Mouse (Mus musculus) heart, embryonic 10.5 days (tissue): ENCODE measurements at regions not wholly inside any gene's neighbourhood (a gene's known extent, or its start where the extent isn't known, plus 50 kb on each side); places are given as distances from the start of the nearest gene placed in this dataset.
A peak's percentile ranks its signal among the peaks of the same experiment; 100 is the strongest.

Source experiments
- DNase-seq: peaks from one replicate; pipeline ENCODE4 v3.0.0-alpha.2; 2017; ENCODE audit warnings: low spot score
- H3K27ac ChIP-seq: fragments of 300-500 bp; sonication (generic); 2 replicates; pipeline ENCODE4 v1.5.1; 2016; ENCODE audit warnings: mild to moderate bottlenecking
- H3K27me3 ChIP-seq: fragments of 300-500 bp; sonication (generic); 2 replicates; pipeline ENCODE4 v1.6.1; 2016; ENCODE audit warnings: mild to moderate bottlenecking; ENCODE audit not compliant: poor library complexity, insufficient read depth, severe bottlenecking
- H3K36me3 ChIP-seq: fragments of 300-500 bp; sonication (generic); 2 replicates; pipeline ENCODE4 v1.6.1; 2016; ENCODE audit warnings: mild to moderate bottlenecking, moderate library complexity
- H3K4me1 ChIP-seq: fragments of 300-500 bp; sonication (generic); 2 replicates; pipeline ENCODE4 v1.6.1; 2016; ENCODE audit warnings: mild to moderate bottlenecking
- H3K4me3 ChIP-seq: fragments of 300-500 bp; sonication (generic); 2 replicates; pipeline ENCODE4 v1.5.1; 2016; ENCODE audit warnings: mild to moderate bottlenecking, moderate library complexity
- H3K9me3 ChIP-seq: fragments of 300-500 bp; sonication (generic); 2 replicates; pipeline ENCODE4 v1.6.1; 2016; ENCODE audit warnings: mild to moderate bottlenecking, moderate library complexity
- WGBS: fragments of 180-500 bp; shearing (Covaris S2); methylation state at CpG from one replicate; pipeline ENCODE4 v1.1.7; 2016; 5-methylcytosine and 5-hydroxymethylcytosine counted together

DNA sequence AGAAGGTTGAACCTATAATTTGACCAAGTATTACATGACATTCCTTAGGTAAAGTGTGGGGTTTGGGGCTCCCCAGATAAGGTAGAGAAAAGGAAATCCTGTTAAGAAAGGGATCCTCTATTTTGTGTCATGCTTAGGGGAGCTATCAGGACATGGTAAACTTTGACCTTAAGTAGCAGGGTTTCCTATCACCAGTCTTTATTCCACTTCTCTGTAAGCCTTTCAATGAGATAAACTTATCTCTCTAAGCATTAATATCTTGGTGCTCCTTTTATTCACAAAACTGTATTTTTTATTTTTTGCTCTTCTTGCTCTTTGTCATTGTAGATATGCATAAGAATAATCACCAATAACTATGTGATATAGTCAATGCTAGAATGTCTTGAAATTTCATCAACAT, 194.4 kb upstream of the Rasa1 start:
- DNase-seq: no peak
- Histone ChIP-seq H3K4me1 (no peaks in the 10 kb centered on the region), H3K9me3 (no peaks in the 10 kb centered on the region), H3K27me3 (no peaks in the 10 kb centered on the region), H3K4me3 (no peak overlapping the region), H3K36me3 (no peaks in the 10 kb centered on the region), H3K27ac (no peak overlapping the region)

DNA sequence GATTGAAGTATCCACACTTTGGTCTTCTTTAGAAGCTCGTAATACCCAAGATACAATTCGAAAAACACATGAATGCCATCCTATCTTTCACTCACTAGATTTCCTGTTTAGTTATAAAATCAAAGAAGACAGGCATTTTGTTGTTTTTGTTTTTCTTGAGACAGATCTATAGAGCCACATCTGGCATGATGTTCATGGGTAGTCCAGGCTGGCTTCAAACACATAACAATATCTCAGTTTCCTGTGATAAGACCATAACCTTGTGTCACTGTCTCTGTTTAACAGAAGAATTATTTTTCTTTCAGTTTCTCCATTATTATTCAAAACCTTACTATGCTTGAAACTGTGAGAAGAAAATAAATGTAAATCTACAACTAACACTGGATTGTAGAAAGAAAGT, 190.5 kb upstream of the Rasa1 start:
- no peaks in the 10 kb centered on the region for H3K4me1 ChIP-seq
- no peaks in the 10 kb centered on the region for H3K27me3 ChIP-seq
- no peaks in the 10 kb centered on the region for H3K36me3 ChIP-seq
- H3K9me3 ChIP-seq: no peaks in the 10 kb centered on the region
- H3K4me3 ChIP-seq: no peak overlapping the region
- DNase-seq: no peak
- H3K27ac ChIP-seq: no peak overlapping the region
- WGBS: 76% methylated on average over 2 of the region's 2 CpGs

DNA sequence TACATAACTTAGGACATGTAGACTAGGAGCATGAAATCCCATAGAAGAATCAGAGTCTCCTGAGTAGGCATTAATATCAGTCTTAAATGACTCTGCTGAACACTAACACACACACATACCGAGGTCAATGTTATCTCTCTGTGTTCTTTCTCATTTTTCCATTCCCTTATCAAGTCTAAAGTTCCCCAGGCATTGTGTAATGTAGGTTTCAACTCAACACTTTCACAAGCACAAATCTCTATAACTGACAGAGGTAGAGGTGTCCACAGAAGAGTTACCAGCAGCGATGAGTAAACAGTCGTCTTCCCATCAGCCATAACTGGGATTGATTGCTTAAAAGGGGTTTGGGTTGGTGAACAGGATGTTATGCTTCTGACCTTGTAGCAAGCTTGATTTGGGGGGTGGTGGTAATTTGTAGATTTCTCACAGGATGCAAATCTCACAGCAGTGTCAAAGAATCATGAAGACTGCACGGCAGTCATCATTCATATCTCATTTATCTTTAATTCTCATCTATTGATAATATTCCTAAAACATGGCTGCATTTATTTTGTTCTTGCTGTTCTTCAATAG, 187.4 kb upstream of the Rasa1 start:
- Histone ChIP-seq H3K36me3 (no peaks in the 10 kb centered on the region), H3K4me1 (no peaks in the 10 kb centered on the region), H3K4me3 (no peak overlapping the region), H3K9me3 (no peaks in the 10 kb centered on the region), H3K27ac (no peak overlapping the region), H3K27me3 (no peaks in the 10 kb centered on the region)
- DNase-seq: no peak
- 38% methylated on average over 4 of the region's 4 CpGs for WGBS

DNA sequence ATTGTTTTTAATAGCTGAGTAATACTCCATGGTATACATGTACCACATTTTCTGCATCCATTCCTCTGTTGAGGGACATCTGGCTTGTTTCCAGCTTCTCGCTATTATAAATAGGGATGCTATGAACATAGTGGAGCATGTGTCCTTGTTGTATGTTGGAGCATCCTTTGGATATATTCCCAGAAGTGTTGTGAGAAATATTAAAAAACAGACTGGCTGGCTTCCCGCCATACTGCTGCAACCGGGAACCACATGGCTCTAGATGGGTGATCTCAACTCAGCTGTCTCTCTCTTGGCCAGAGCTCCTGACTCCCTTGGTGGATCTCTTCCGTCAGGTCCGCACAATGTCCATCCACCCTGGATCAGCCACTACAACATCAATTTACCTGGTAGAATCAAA, 182.4 kb upstream of the Rasa1 start:
- no peaks in the 10 kb centered on the region for H3K36me3 ChIP-seq
- no peak for DNase-seq
- 83% methylated on average over 5 of the region's 5 CpGs for WGBS
- no peaks in the 10 kb centered on the region for H3K4me1 ChIP-seq
- no peak overlapping the region for H3K27ac ChIP-seq
- H3K4me3 ChIP-seq: no peak overlapping the region
- H3K27me3 ChIP-seq: no peaks in the 10 kb centered on the region
- H3K9me3 ChIP-seq: no peaks in the 10 kb centered on the region

DNA sequence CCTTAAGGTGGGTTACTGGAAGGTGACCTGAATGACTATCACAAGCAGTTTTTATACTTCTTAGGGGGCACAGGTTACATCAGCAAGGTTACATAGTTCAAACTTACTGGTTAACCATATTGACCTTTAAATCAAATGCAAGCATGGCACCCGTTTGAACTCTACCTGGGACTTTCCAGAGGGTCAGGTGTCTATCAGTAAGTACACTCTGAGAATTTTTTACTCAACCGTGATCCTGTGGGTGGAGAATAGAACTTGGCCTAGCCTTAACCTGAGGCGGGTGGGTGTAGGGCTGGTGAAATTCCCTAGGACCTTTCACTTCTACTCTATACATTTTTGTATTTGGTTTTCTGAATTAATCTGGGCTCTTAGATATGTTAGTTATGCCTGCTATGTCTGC, 170.5 kb upstream of the Rasa1 start:
- Histone ChIP-seq H3K9me3 (no peaks in the 10 kb centered on the region), H3K4me1 (no peaks in the 10 kb centered on the region), H3K27ac (no peak overlapping the region), H3K4me3 (no peak overlapping the region), H3K36me3 (no peaks in the 10 kb centered on the region), H3K27me3 (no peaks in the 10 kb centered on the region)
- no peak for DNase-seq
- WGBS: 82% methylated on average over 3 of the region's 3 CpGs

DNA sequence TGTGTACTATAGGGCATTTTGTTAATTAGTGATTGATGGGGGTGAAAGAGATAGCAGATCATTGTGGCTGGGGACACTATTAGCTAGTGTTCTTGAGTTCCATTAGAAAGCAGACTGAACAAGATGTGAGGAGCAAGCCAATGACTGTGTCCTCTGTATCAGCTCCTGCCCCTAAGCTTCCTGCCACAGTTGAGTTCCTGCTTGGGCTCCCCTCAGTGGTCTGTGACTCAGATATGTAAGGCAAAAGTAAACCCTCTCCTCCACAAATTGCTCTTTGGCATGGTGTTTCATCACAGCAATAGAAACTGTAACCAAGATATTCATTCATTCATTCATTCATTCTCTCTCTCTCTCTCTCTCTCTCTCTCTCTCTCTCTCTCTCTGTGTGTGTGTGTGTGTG, 169.7 kb upstream of the Rasa1 start:
- no peak overlapping the region for H3K27ac ChIP-seq
- H3K4me1 ChIP-seq: no peaks in the 10 kb centered on the region
- H3K36me3 ChIP-seq: no peaks in the 10 kb centered on the region
- H3K27me3 ChIP-seq: no peaks in the 10 kb centered on the region
- H3K4me3 ChIP-seq: no peak overlapping the region
- no peak for DNase-seq
- no peaks in the 10 kb centered on the region for H3K9me3 ChIP-seq

DNA sequence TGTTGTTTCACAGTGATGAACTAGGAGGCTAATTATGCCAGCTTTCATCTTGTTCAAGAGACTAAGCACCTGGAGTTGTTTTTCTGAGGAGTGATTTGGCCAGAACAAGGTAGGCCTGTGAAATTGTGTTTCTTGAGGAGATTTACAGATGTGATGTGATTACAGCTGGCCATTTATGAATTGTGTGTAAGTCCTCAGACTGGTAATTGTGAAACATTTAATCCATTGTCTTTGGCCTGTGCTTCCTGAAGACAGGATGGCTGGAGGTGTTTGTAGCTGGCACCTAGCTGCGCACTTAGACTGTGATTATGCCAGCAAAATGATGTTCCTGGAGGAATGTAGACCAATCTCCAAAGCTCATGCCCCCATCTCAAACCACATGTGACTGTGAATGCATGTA, 150.7 kb upstream of the Rasa1 start:
- H3K9me3 ChIP-seq: no peaks in the 10 kb centered on the region
- DNase-seq: no peak
- H3K27me3 ChIP-seq: no peaks in the 10 kb centered on the region
- H3K4me3 ChIP-seq: no peak overlapping the region
- WGBS: 83% methylated on average over 1 of the region's 1 CpGs
- H3K36me3 ChIP-seq: no peaks in the 10 kb centered on the region
- no peak overlapping the region; the same call in 1 of the 2 replicates for H3K27ac ChIP-seq
- peaks cover 4% of the 10 kb centered on the region; the same call in 1 of the 2 replicates for H3K4me1 ChIP-seq

DNA sequence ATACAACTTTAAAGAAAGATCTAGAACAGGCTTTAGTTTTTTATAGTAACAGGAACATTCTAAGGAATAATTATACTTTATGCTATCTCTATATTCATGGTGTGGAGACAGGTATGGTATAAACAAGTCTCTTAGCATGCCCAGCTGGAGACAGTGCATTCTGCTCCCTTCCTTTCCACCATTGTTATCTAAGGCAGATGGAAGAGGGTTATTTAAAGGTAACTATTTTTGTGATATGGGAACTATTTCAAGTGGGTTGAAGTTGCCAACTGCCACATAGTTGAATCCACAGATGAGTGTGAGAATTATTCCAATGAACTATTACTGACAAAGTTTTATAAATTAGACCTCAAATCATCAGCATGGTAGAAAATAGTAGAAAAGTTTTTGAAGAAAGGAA, 148.9 kb upstream of the Rasa1 start:
- H3K27ac ChIP-seq: peak overlapping the region; percentile 67; the same call in 1 of the 2 replicates
- H3K27me3 ChIP-seq: no peaks in the 10 kb centered on the region

DNA sequence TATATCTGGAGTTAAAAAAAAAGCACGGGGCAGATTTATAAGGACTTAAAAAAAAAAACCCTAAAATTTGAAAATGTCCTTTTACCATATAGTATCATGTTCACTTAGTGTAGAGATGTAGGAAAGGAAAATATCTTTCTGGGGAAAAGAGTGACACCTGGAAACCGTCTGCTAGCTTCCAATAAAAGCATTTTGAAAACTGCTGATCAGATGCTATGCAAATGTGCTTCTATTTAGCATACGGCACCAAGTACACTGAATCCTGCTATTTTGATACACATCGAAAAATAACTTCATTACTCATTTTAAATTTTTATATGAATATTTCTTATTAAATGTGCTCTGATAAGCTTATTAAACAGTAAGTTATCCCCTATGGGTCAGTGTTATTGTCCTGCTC, 148.1 kb upstream of the Rasa1 start:
- Histone ChIP-seq H3K27me3 (no peaks in the 10 kb centered on the region), H3K27ac (peak overlapping the region; percentile 60; the same call in 1 of the 2 replicates), H3K9me3 (no peaks in the 10 kb centered on the region), H3K4me3 (no peak overlapping the region), H3K36me3 (no peaks in the 10 kb centered on the region), H3K4me1 (peaks cover 4% of the 10 kb centered on the region; the same call in 1 of the 2 replicates)
- no peak for DNase-seq
- 82% methylated on average over 4 of the region's 4 CpGs for WGBS

More for the DNA sequence above, 148.9 kb upstream of the Rasa1 start:
- no peak for DNase-seq
- no peak overlapping the region for H3K4me3 ChIP-seq
- H3K36me3 ChIP-seq: no peaks in the 10 kb centered on the region
- H3K9me3 ChIP-seq: no peaks in the 10 kb centered on the region
- H3K4me1 ChIP-seq: peaks cover 4% of the 10 kb centered on the region; the same call in 1 of the 2 replicates

DNA sequence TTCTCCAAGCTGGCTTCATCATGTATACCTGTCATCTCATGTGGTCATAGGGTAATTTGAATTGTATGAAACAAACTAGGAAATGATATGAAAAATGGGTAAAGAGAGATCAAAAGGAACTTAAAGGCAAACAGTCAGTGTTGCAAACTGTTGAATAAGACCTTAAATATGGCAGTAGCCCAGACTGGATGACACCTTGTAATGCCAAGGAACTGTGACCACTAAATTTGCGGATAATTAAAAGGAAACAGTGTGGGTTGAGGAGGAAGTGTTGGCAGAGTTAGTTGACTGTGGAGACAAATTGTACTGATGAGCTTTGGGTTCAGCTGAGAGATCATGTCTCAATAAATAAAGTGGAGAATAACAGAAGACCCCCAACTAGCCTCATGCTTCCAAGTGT, 147.3 kb upstream of the Rasa1 start:
- H3K27me3 ChIP-seq: no peaks in the 10 kb centered on the region
- 72% methylated on average over 1 of the region's 1 CpGs for WGBS

DNA sequence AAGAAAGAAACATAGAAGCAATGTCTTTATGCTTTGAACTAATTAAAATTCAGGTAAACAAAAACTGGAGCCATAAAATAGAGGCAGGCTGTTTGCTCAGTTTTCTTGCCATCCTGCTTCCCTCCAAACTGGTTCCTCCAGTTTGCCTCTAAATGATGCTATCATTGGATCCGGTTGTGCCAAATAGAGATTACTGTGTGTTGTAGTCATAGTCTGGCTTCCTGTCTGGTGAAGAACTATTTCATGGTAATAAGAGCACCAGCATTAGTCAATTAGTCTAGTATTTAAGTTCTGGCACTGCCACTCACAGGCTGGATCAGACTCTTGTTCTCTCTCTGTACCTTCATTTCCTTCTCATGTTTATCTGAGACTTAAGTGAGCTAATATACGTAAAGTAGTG, 141.9 kb upstream of the Rasa1 start:
- H3K4me1 ChIP-seq: no peaks in the 10 kb centered on the region
- no peaks in the 10 kb centered on the region for H3K27me3 ChIP-seq
- H3K4me3 ChIP-seq: no peak overlapping the region
- no peak for DNase-seq
- no peaks in the 10 kb centered on the region for H3K9me3 ChIP-seq
- 77% methylated on average over 2 of the region's 2 CpGs for WGBS
- H3K27ac ChIP-seq: no peak overlapping the region
- no peaks in the 10 kb centered on the region for H3K36me3 ChIP-seq

More for the DNA sequence above, 147.3 kb upstream of the Rasa1 start:
- no peaks in the 10 kb centered on the region for H3K9me3 ChIP-seq
- no peak for DNase-seq
- no peak overlapping the region for H3K4me3 ChIP-seq
- no peak overlapping the region for H3K27ac ChIP-seq
- H3K4me1 ChIP-seq: peaks cover 4% of the 10 kb centered on the region; the same call in 1 of the 2 replicates
- H3K36me3 ChIP-seq: no peaks in the 10 kb centered on the region

DNA sequence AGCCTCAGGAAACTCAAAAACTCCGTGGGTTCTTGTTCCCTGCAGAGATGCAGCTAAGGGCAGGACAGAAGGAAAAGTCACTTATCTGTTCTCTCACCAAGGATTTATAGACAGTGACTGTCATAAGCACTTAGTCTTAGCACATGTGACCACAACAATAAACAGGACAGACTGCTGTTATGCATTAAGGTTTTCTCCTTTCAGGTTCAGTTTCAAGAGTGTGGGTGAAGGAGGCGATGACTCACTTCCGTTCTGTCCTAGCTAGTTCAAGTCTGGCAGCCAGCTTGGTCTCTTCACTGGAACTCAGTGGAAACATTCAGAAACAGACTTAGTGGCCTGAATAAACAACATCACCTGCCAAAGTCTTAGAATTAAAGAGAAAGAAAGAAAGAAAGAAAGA, 141.1 kb upstream of the Rasa1 start:
- Histone ChIP-seq H3K27me3 (no peaks in the 10 kb centered on the region), H3K4me1 (no peaks in the 10 kb centered on the region), H3K9me3 (no peaks in the 10 kb centered on the region), H3K36me3 (no peaks in the 10 kb centered on the region), H3K4me3 (no peak overlapping the region), H3K27ac (no peak overlapping the region)
- WGBS: 72% methylated on average over 3 of the region's 3 CpGs
- no peak for DNase-seq

DNA sequence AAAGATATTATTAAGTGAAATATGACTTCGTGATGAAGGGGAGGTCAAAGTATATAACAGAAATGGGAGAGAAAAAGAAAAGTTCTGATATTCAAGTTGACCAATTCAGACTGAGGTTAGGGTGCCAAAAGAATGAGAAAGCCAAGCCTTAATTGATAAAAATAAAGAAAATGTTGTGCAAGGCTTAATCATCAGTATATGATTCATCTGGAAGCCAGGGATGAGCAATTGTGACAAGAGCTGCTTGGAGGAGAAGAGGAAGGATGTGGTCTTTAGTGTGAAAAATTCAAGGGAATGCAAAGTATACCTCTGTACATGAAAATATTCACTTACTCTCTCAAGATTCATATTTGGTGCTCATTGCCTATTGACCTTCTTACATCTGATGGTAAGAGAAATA, 129.7 kb upstream of the Rasa1 start:
- no peak for DNase-seq
- Histone ChIP-seq H3K9me3 (no peaks in the 10 kb centered on the region), H3K36me3 (no peaks in the 10 kb centered on the region), H3K4me3 (no peak overlapping the region), H3K4me1 (no peaks in the 10 kb centered on the region), H3K27ac (no peak overlapping the region), H3K27me3 (no peaks in the 10 kb centered on the region)
- WGBS: 75% methylated on average over 1 of the region's 1 CpGs

DNA sequence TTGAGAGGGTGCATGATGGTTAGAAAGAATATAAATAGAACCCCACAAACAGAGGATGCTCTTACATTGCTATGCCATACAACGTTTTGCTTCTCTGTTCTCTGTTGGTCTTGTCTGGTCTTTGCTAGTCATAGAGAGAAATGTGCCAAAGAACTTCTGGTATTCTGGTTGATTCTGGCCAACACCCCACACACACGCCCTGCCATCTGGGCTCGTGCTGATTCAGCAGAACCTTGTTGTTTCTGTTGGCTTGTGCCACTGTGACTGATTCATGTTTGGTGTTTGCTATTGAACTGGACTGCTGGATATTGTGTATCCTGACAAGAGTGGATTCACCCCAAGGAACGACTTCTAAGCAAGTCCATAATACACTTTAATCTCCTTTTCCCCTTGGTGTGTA, 126.0 kb upstream of the Rasa1 start:
- Histone ChIP-seq H3K9me3 (no peaks in the 10 kb centered on the region), H3K27me3 (no peaks in the 10 kb centered on the region), H3K4me3 (no peak overlapping the region), H3K36me3 (no peaks in the 10 kb centered on the region), H3K4me1 (no peaks in the 10 kb centered on the region), H3K27ac (no peak overlapping the region)
- 81% methylated on average over 4 of the region's 4 CpGs for WGBS
- no peak for DNase-seq
